Mouse (Mus musculus) common myeloid progenitor, adult 5-6 weeks (primary cell): ENCODE results near the gene Erlec1. TPM values are rescaled to one million over a fixed set of nuclear protein-coding genes. Genes with fewer than 3 reads are reported as not detected.
A peak's percentile ranks its signal among the peaks of the same experiment; 100 is the strongest.

ENCODE experiments used
- ATAC-seq: replicated peaks from 2 replicates; pipeline ENCODE4 v1.8.0; 2016; ENCODE audit warnings: low read depth, mild to moderate bottlenecking, moderate TSS enrichment, inconsistent platforms; ENCODE audit not compliant: poor library complexity, severe bottlenecking
- total RNA-seq: library from RNA; stranded (forward); fragments of 200-1000, 187-1606 nt; gene quantifications from 2 replicates; pipeline ENCODE4 v1.2.3, GENCODE M21; 2017

Gene Erlec1
- total RNA-seq, 1 experiment from 2014 or later, result 41.2 TPM

DNA sequence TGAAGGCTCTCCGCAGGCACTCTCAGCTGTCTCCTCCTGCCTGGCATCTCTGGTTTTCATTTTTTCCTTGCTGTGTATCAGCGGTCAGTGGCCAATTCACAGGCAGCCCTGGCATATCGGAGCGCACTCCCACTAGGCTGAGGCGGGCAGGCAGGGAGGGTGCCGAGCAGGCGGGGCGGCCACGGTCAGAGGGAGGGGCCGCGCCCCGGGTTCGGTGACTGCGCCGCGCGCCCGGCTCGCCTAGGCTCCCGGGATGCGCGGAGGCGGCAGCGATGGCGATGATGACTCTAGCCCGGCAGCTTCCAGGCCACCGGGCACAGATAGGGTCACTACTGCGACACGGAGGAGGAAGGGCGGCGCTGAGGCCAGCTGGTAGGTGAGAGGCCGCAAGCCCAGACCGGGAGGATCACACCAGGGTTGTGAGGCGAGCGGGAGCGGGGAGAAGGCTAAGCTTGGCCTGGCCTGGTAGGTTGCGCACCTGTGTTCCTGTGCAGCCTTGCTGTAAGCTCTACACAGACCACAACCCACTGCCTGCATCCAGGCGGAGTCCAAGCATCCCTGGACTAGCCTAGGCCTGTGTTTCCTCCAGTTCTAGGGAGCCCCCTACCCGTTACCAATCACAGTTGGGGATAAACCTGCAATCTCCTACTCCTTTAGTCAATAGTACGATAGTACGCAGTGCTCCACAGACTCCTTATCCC is 68.8 kb downstream of the Erlec1 start, which contains the start of the genes Gpr75 and Asb3:
Gene Gpr75, plus strand, starts transcription at position 188 of the 701 bp plus-strand sequence.
Gene Asb3, plus strand, starts transcription at position 246 of the 701 bp plus-strand sequence.
- ATAC-seq, result peak; percentile 79

Other genes starting within 250 kb of the Erlec1 start
- gene Psme4, start 182.6 kb downstream of the Erlec1 start, total RNA-seq, result 54.2 and 64.1 TPM in 2 replicates
- not detected in 2 replicates for gene Gpr75, start 69.0 kb downstream of the Erlec1 start, total RNA-seq
- 12.9 and 17.5 TPM in 2 replicates for gene Asb3, start 68.9 kb downstream of the Erlec1 start, total RNA-seq
- gene Chac2, start 32.0 kb upstream of the Erlec1 start, total RNA-seq, result 19.2 and 22.8 TPM in 2 replicates
- not detected in 2 replicates for gene Gm17332, start 228.1 kb upstream of the Erlec1 start, total RNA-seq